Mouse (Mus musculus) neural tube, embryonic 11.5 days (tissue): Measurements from ENCODE around the gene Tprgl. TPM values are rescaled to one million over a fixed set of nuclear protein-coding genes. Genes with fewer than 3 reads are reported as not detected.

Source experiments
- ATAC-seq: fragments of 200-750 bp; cut with Nextera tagmentation; 2 replicates; pipeline ENCODE4 v1.8.0; 2017; ENCODE audit warnings: moderate number of reproducible peaks, mild to moderate bottlenecking, moderate TSS enrichment, moderate library complexity; ENCODE audit not compliant: insufficient read depth, low FRiP score, low TSS enrichment
- DNase-seq: peaks from one replicate; pipeline ENCODE4 v3.0.0-alpha.2; 2015; ENCODE audit warnings: low spot score
- H3K27ac ChIP-seq: fragments of 300-500 bp; sonication (generic); 2 replicates; pipeline ENCODE4 v1.5.1; 2014; ENCODE audit warnings: low read depth, mild to moderate bottlenecking, low read length
- H3K27me3 ChIP-seq: fragments of 300-500 bp; sonication (generic); 2 replicates; pipeline ENCODE4 v1.6.1; 2014; ENCODE audit warnings: mild to moderate bottlenecking, low read length, mixed read lengths; ENCODE audit not compliant: control insufficient read depth, insufficient read depth
- H3K36me3 ChIP-seq: fragments of 300-500 bp; sonication (generic); 2 replicates; pipeline ENCODE4 v1.6.1; 2014; ENCODE audit warnings: mild to moderate bottlenecking, low read length, moderate library complexity, mixed read lengths; ENCODE audit not compliant: control insufficient read depth, insufficient read depth
- H3K4me1 ChIP-seq: fragments of 300-500 bp; sonication (generic); 2 replicates; pipeline ENCODE4 v1.6.1; 2014; ENCODE audit warnings: low read length, mixed read lengths; ENCODE audit not compliant: control insufficient read depth, insufficient read depth
- H3K4me2 ChIP-seq: fragments of 300-500 bp; sonication (generic); 2 replicates; pipeline ENCODE4 v1.6.1; 2014; ENCODE audit warnings: low read depth, mild to moderate bottlenecking, moderate library complexity
- H3K4me3 ChIP-seq: fragments of 300-500 bp; sonication (generic); 2 replicates; pipeline ENCODE4 v1.5.1; 2014; ENCODE audit warnings: low read depth, low read length
- H3K9ac ChIP-seq: fragments of 300-500 bp; sonication (generic); 2 replicates; pipeline ENCODE4 v1.6.1; 2014; ENCODE audit warnings: mild to moderate bottlenecking, low read length
- H3K9me3 ChIP-seq: fragments of 300-500 bp; sonication (generic); 2 replicates; pipeline ENCODE4 v1.6.1; 2016; ENCODE audit warnings: low read length; ENCODE audit not compliant: control insufficient read depth
- WGBS: fragments of 180-500 bp; shearing (Covaris S2); extraction: QIAGEN DNeasy Blood & Tissue Kit; methylation state at CpG from one replicate; pipeline ENCODE4 v1.1.7; 2014; 5-methylcytosine and 5-hydroxymethylcytosine counted together
- polyA plus RNA-seq: library from polyadenylated mRNA; unstranded; fragments of >200 nt; fragmentation: Nextera tagmentation; extraction: Ambion mirVana; gene quantifications from 2 replicates; pipeline ENCODE4 v1.2.1, GENCODE M21; 2014

Gene Tprgl
- polyA plus RNA-seq, 1 experiment from 2014 or later: 153 TPM

DNA sequence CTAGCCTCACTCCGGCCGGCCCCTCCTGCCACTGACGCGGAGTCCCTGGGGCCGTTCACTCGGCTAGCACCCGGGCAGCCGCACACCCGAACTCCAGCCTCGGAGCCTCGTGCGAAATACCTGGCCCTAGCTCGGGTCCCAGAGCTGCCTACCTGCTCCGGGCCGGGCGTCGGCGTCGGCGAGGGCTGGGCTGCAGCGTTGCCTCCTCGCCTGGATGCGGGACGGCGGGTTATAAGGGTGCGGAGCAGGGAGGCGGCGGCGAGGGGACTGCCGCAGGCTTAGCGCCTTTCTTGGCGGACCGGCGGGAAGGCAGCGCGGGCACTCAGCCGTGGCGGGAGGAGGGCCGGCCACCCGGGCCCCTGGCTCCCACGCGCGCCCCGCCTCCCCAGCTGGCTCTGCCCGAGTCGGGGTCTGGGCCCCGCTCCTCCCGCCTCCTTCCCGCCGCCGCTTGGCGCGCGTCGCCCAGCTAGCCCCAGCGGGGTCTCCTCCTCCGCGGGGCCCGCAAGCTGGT, 20.7 kb downstream of the Tprgl start:
- WGBS: 1% methylated on average over 42 of the region's 59 CpGs
- no peak for ATAC-seq
- peaks cover 50% of the 10 kb centered on the region for H3K27me3 ChIP-seq

DNA sequence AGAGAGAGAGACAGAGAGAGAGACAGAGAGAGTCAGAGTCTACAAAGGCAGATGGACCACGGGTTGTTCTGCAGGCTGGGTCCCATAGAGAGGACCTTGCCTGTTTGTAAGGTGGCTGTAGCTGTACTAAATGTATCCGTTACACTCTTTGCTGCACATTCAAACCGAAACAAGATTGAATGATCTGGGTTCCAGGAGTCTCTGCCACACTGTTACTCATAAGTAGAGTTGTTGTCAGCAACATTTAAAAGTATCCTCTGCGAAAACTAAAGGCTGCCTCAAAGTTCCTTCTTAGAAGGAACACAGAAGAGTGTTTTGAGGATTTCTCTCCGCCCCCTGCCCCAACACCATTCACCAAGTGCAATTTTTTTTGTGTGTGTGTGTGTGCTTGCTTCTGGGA, 23.3 kb downstream of the Tprgl start:
- H3K4me2 ChIP-seq: no peak overlapping the region
- H3K27ac ChIP-seq: no peak overlapping the region
- H3K4me3 ChIP-seq: no peak overlapping the region
- no peaks in the 10 kb centered on the region for H3K36me3 ChIP-seq
- ATAC-seq (no peak), DNase-seq (no peak)
- H3K9ac ChIP-seq: no peak overlapping the region
- WGBS: 63% methylated on average over 5 of the region's 5 CpGs
- H3K9me3 ChIP-seq: no peaks in the 10 kb centered on the region
- H3K27me3 ChIP-seq: peaks cover 50% of the 10 kb centered on the region
- peaks cover 9% of the 10 kb centered on the region; the same call in 1 of the 2 replicates for H3K4me1 ChIP-seq

More for the DNA sequence above, 20.7 kb downstream of the Tprgl start:
- Histone ChIP-seq H3K4me1 (peaks cover 12% of the 10 kb centered on the region; the same call in 1 of the 2 replicates), H3K4me3 (peak overlapping the region; percentile 38), H3K9me3 (no peaks in the 10 kb centered on the region), H3K9ac (peak overlapping the region; percentile 42), H3K36me3 (no peaks in the 10 kb centered on the region), H3K27ac (no peak overlapping the region), H3K4me2 (peak overlapping the region; percentile 83)
- peak; percentile 44 for DNase-seq

DNA sequence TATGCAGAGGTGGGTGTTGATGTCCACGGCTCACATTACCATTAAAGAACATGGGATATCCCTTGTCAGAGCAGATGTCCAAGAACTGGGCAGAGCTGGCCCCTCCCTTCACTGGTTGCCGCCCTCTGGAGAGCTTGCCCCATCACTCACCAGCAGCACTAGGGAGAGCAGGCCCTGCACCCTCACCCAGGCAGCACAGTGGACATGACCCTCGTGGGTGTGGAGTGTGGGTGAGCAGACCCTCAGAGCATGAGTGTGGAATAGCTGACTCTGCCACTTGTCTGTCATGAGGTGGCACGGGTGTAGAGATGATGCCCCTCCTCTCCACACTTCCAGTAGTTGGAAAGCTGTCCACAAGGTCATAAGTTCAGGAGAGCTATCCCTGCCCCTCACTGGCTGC, 25.7 kb downstream of the Tprgl start:
- Histone ChIP-seq H3K27ac (no peak overlapping the region), H3K4me3 (no peak overlapping the region), H3K4me2 (no peak overlapping the region), H3K9me3 (no peaks in the 10 kb centered on the region), H3K27me3 (peaks cover 29% of the 10 kb centered on the region), H3K4me1 (peaks cover 5% of the 10 kb centered on the region; the same call in 1 of the 2 replicates), H3K36me3 (no peaks in the 10 kb centered on the region), H3K9ac (no peak overlapping the region)
- ATAC-seq (no peak), DNase-seq (no peak)
- 61% methylated on average over 4 of the region's 4 CpGs for WGBS

DNA sequence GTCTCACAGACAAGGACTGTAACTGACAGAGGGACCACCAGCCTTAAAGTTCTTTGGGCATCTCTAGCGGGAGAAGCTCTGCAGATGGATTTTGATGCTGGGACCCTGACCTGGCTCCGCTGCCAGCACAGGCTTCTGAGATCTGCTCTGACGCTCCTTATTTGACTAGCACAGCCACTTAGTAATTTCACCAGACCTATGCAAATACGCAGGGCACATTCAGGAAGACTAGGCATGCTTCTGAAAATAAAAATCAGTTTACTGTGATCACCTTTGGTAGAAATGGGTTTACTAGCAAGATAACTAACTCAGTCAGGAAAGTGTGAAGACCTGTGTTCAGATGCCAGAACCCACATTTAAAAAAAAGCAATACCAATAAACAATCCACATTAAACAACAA, 28.6 kb downstream of the Tprgl start:
- no peak overlapping the region for H3K27ac ChIP-seq
- no peaks in the 10 kb centered on the region for H3K27me3 ChIP-seq
- H3K4me1 ChIP-seq: no peaks in the 10 kb centered on the region
- no peaks in the 10 kb centered on the region for H3K9me3 ChIP-seq
- H3K4me3 ChIP-seq: no peak overlapping the region
- no peak overlapping the region for H3K4me2 ChIP-seq
- no peaks in the 10 kb centered on the region for H3K36me3 ChIP-seq
- H3K9ac ChIP-seq: no peak overlapping the region
- DNase-seq (no peak), ATAC-seq (no peak)
- WGBS: 80% methylated on average over 4 of the region's 4 CpGs

DNA sequence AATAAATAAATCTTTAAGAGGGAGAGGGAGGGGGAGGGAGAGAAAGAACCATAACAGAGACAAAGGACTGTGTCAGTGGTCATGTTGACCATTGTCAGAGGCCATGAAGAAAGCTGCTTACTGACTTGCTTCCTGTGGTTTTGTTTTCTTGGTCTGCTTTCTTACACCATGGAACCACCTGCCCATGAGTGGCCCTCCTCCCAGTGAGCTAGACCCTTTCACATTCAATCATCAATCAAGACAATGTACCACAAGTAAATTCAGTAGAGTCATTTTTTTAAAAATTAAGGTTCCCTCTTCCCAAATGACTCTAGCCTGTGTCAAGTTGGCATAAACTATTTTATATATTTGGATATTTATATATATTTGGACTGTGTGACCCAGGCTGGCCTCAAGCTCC, 30.5 kb downstream of the Tprgl start:
- no peaks in the 10 kb centered on the region for H3K27me3 ChIP-seq
- ATAC-seq: no peak
- no peak for DNase-seq

DNA sequence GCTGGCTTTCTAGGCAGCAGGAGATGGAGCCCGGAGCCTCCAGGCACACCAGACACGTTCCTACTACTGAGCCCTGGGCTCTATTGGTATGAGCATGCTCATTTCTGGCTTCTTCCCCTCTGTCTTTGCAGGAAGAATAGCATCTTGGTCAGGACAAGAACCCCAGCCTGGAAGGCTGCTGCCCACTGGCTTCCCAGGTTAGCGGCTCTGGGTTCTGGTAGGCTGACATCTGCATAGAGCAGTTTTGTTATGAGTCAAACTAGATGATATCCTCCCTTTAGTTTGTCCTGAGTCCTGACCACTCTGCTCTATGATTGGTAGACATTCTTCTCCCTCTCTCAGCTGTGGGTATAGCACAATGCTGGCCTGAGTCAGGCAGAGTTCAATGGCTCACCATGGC, 33.2 kb downstream of the Tprgl start:
- no peak overlapping the region for H3K4me3 ChIP-seq
- ATAC-seq: no peak
- H3K9ac ChIP-seq: no peak overlapping the region
- no peak overlapping the region for H3K27ac ChIP-seq
- WGBS: 73% methylated on average over 3 of the region's 3 CpGs
- DNase-seq: no peak
- H3K4me2 ChIP-seq: no peak overlapping the region
- no peaks in the 10 kb centered on the region for H3K36me3 ChIP-seq
- no peaks in the 10 kb centered on the region for H3K4me1 ChIP-seq
- H3K9me3 ChIP-seq: no peaks in the 10 kb centered on the region
- H3K27me3 ChIP-seq: no peaks in the 10 kb centered on the region

More for the DNA sequence above, 30.5 kb downstream of the Tprgl start:
- Histone ChIP-seq H3K9ac (no peak overlapping the region), H3K4me1 (no peaks in the 10 kb centered on the region), H3K4me3 (no peak overlapping the region), H3K36me3 (no peaks in the 10 kb centered on the region), H3K27ac (no peak overlapping the region), H3K4me2 (no peak overlapping the region), H3K9me3 (no peaks in the 10 kb centered on the region)

DNA sequence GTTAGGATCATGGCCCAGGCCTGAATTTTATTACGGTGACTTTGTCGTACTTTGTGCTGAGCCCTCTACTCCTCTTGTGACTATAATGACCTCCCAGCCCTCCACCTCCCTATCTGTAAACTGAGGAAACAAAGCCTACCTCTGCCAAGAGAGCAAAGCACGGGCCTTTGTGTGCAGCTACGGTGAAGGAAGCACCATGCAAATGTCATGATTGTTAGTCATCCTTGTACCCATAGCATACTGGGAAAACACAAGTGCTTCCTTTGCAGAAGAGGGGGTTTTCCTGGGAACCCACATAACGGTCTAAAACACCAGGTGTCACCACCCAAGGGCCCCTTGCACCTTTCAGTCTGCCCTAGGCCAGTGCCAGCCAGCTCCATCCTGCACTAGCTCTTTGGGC, 35.3 kb downstream of the Tprgl start:
- H3K36me3 ChIP-seq: no peaks in the 10 kb centered on the region
- ATAC-seq (no peak), DNase-seq (no peak)
- H3K4me3 ChIP-seq: no peak overlapping the region
- no peaks in the 10 kb centered on the region for H3K4me1 ChIP-seq
- 58% methylated on average over 5 of the region's 5 CpGs for WGBS
- no peaks in the 10 kb centered on the region for H3K27me3 ChIP-seq
- no peak overlapping the region for H3K4me2 ChIP-seq
- no peaks in the 10 kb centered on the region for H3K9me3 ChIP-seq
- H3K27ac ChIP-seq: no peak overlapping the region
- H3K9ac ChIP-seq: no peak overlapping the region

DNA sequence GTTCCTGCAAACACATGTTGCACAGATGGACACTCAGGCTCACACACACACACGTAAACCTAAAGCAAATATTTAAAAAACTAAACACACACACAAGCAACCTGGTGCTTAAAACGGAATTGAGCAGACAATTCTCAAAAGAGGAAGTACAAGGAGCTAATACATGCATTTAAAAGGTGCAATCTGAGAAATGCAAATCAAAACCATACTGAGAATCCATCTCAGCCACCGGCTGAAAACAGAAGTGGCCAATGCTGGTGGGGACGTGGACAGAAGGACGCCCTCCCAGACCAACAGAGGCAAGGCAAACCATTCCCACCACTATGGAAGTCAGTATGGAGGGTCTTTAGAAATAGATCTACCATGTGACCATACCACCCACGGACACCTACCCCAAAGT, 36.9 kb downstream of the Tprgl start:
- 85% methylated on average over 6 of the region's 6 CpGs for WGBS

DNA sequence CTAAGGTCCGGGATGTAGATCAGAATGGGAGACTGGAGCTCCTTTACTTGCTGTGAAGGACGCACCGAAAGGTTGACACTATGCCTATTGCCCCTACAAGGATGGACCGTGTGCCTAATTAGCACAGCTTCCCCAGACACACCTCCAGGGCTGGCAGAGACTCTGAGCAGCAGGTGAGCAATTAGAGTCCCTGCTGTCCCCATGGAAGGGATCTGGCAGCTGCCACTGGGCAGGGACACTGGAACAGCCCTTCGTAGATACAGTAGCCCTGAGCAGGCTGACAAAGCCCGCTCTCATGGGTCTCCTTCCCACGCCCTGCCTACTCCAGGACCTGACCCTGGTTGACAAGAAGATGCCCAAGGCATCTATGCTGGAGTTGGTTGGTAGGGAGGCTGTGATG, 38.1 kb downstream of the Tprgl start:
- 77% methylated on average over 7 of the region's 7 CpGs for WGBS
- no peaks in the 10 kb centered on the region for H3K4me1 ChIP-seq
- H3K27me3 ChIP-seq: no peaks in the 10 kb centered on the region
- H3K27ac ChIP-seq: no peak overlapping the region
- H3K9ac ChIP-seq: no peak overlapping the region
- H3K9me3 ChIP-seq: no peaks in the 10 kb centered on the region
- ATAC-seq (no peak), DNase-seq (no peak)
- H3K36me3 ChIP-seq: no peaks in the 10 kb centered on the region
- H3K4me2 ChIP-seq: no peak overlapping the region
- no peak overlapping the region for H3K4me3 ChIP-seq

More for the DNA sequence above, 36.9 kb downstream of the Tprgl start:
- H3K4me2 ChIP-seq: no peak overlapping the region
- H3K27ac ChIP-seq: no peak overlapping the region
- H3K27me3 ChIP-seq: no peaks in the 10 kb centered on the region
- no peaks in the 10 kb centered on the region for H3K9me3 ChIP-seq
- DNase-seq: no peak
- H3K4me3 ChIP-seq: no peak overlapping the region
- no peak for ATAC-seq
- no peak overlapping the region for H3K9ac ChIP-seq
- H3K4me1 ChIP-seq: no peaks in the 10 kb centered on the region
- H3K36me3 ChIP-seq: no peaks in the 10 kb centered on the region
